Mouse (Mus musculus) MEL (cell line): ENCODE measurements around the gene Wfdc10.

ENCODE experiments used
- CHD2 ChIP-seq: IDR thresholded peaks from 2 replicates; pipeline ENCODE4 v1.6.1; 2011; ENCODE audit warnings: low read length, improper control_type of control experiment
- CTCF ChIP-seq, 3 experiments: IDR thresholded peaks in 2 of 3; conservative IDR thresholded peaks in 1 of 3; 2 replicates each; pipeline ENCODE4 v1.5.1; 2011 to 2012; ENCODE audit warnings: low read length in 3 of 3, low read depth in 2 of 3, mild to moderate bottlenecking in 2 of 3, improper control_type of control experiment in 1 of 3, inconsistent platforms in 1 of 3, mixed read lengths in 1 of 3, moderate library complexity in 1 of 3; ENCODE audit not compliant: control insufficient read depth in 1 of 3, insufficient read depth in 1 of 3, poor library complexity in 1 of 3, severe bottlenecking in 1 of 3
- E2F4 ChIP-seq: IDR thresholded peaks from 2 replicates; pipeline ENCODE4 v1.6.1; 2011; ENCODE audit warnings: low read depth, low read length, improper control_type of control experiment, borderline replicate concordance
- EP300 ChIP-seq, 2 experiments: IDR thresholded peaks; 2 replicates each; pipeline ENCODE4 v1.6.1; 2011; ENCODE audit warnings: improper control_type of control experiment in 2 of 2, low read length in 2 of 2, low read depth in 1 of 2, mild to moderate bottlenecking in 1 of 2
- GATA1 ChIP-seq: IDR thresholded peaks from 2 replicates; pipeline ENCODE4 v1.6.1; 2011; ENCODE audit warnings: low read depth, low read length, improper control_type of control experiment
- MAZ ChIP-seq: IDR thresholded peaks from 2 replicates; pipeline ENCODE4 v1.6.1; 2012; ENCODE audit warnings: low read depth, mild to moderate bottlenecking, inconsistent platforms, low read length, improper control_type of control experiment
- MEF2A ChIP-seq: IDR thresholded peaks from 2 replicates; pipeline ENCODE4 v1.6.1; 2014; ENCODE audit warnings: low read depth, mild to moderate bottlenecking, inconsistent platforms, low read length, improper control_type of control experiment; ENCODE audit not compliant: poor library complexity, insufficient replicate concordance, severe bottlenecking; ENCODE audit errors: extremely low read depth
- POLR2A ChIP-seq, 2 experiments: IDR thresholded peaks; 2 replicates each; pipeline ENCODE4 v1.6.1; 2011 to 2012; ENCODE audit warnings: low read length in 2 of 2, mild to moderate bottlenecking in 2 of 2, control low read depth in 1 of 2, improper control_type of control experiment in 1 of 2, low read depth in 1 of 2, moderate library complexity in 1 of 2; ENCODE audit not compliant: control insufficient read depth in 1 of 2, insufficient read depth in 1 of 2, poor library complexity in 1 of 2
- POLR2AphosphoS2 ChIP-seq: IDR thresholded peaks from 2 replicates; pipeline ENCODE4 v1.6.1; 2011; ENCODE audit warnings: low read length, improper control_type of control experiment
- TCF12 ChIP-seq: IDR thresholded peaks from 2 replicates; pipeline ENCODE4 v1.6.1; 2014; ENCODE audit warnings: low read depth, mild to moderate bottlenecking, inconsistent platforms, low read length, improper control_type of control experiment, moderate library complexity
- ZKSCAN1 ChIP-seq: IDR thresholded peaks from 2 replicates; pipeline ENCODE4 v1.6.1; 2012; ENCODE audit warnings: low read depth, mild to moderate bottlenecking, inconsistent platforms, low read length, improper control_type of control experiment, moderate library complexity
- ZMIZ1 ChIP-seq: IDR thresholded peaks from 2 replicates; pipeline ENCODE4 v1.6.1; 2012; ENCODE audit warnings: low read depth, mild to moderate bottlenecking, inconsistent platforms, low read length, improper control_type of control experiment, moderate library complexity

DNA sequence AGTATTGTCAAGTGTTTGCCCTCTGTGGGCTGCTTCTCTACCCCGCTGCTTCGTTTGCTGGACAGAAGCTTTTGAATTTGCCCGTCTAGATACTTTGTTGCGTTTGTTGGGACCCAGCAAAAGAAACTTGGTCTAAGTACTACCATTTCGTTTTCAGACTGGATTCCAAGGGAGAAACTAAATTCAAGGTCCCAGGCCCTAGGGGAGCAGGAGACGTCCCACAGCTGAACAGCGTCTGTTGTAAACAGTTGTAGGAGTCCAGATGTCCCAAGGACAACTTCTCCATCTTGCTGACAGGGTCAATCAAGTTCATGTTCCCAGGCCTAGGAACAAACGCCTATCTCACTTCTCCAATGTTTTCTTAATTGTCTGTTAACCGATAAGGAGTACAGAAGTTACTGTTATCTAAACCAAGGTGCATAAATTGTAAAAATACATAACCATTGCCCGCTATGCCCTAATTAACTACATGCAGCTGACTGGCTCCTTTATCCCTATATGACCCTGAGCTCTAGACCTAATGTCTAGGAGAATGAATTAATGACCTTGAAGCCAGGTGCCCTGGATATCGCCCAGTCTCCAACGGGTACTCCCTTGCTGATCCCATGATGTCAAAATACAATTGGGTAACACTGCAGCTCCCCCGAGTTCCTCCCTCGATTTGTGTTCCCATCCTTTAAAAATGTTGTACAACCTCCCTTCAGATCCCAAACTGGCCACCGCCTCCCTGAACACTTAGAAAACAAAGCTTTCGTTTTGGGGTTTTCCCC, 21.3 kb downstream of the Wfdc10 start:
- TF ChIP-seq EP300 (IDR thresholded peaks at IDR 0.05; ENCODE audit: low read depth in 1 of 2, low read length in 2 of 2) = peak; percentile 97
- TF ChIP-seq MAZ = no peak
- no peak for TF ChIP-seq ZKSCAN1
- TF ChIP-seq POLR2A (IDR thresholded peaks at IDR 0.05; ENCODE audit: control insufficient read depth in 1 of 2, insufficient read depth in 1 of 2, low read depth in 1 of 2, low read length in 2 of 2, poor library complexity in 1 of 2) = no peak
- no peak for TF ChIP-seq CTCF (IDR thresholded peaks at IDR 0.05 in 2 of 3, conservative IDR thresholded peaks at IDR 0.05 in 1 of 3; ENCODE audit: control insufficient read depth in 1 of 3, insufficient read depth in 1 of 3, low read depth in 2 of 3, low read length in 3 of 3, poor library complexity in 1 of 3, severe bottlenecking in 1 of 3)
- TF ChIP-seq POLR2AphosphoS2 = 0 out of 2 replicates have a peak, but pooled peaks have one; percentile 32
- peak; percentile 98 for TF ChIP-seq GATA1
- TF ChIP-seq MEF2A = peak; percentile 78
- no peak for TF ChIP-seq E2F4
- TF ChIP-seq ZMIZ1 = peak; percentile 28; the same call in 1 of the 2 replicates
- 0 out of 2 replicates have a peak, but pooled peaks have one; percentile 42 for TF ChIP-seq CHD2
- TF ChIP-seq TCF12 = peak; percentile 98
